ENCODE assay signal across 9 mouse cellular contexts in the genomic region with DNA sequence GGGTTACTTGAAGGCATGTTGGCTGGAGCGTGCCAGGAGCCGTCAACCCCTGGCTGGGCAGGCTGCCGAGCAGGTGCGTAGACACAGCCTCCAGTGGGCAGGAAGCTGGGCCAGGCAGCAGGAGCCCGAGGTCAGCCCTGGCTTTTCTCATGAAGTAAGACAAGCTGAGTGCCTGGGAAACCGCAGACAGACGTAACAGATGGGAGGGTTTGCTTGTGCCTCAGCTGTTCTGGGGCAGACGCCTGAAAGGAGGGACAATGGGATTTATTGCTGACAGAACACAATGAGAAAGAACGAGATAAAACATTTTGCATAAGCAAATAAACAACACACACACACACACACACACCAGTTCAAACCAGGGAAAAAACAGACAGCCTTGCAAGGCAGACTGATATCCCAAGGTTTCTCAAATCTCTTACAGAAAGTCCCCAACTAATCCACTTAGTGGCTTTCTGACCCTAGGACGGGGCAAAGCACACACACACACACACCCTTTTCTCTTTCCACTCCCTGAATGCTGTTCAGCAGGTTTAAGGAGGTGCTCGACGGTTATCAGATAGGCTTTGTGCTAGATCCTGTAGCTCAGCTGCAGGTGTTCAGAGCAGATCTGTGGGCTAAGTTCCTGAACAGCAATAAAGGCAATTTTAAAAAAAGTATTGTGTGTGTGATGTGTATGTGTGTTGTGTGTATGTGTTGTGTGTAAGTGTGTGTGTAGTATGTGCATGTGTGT. TPM values are rescaled to one million over a fixed set of nuclear protein-coding genes. Genes with fewer than 3 reads are reported as not detected.
A peak's percentile ranks its signal among the peaks of the same experiment; 100 is the strongest.
DNase-seq lines count a peak whose midpoint lies in the region; ATAC-seq lines count a peak whose summit lies in the region.
"Had no signal": no experiment of that assay in that cellular context is flagged by ENCODE, and none has a peak within 500 bp of the region (broad histone marks: within the 10 kb centered on the region; RNA-seq: fewer than 3 reads in every experiment).

No protein-coding gene starts in this region.

- peak; percentile 57 for DNase-seq in embryo, embryonic 10 days (ENCODE audit: low spot score)
- no peak for DNase-seq in embryo, embryonic 9.5 days (ENCODE audit: extremely low spot score)
- peak; percentile 49 for DNase-seq in embryonic facial prominence, embryonic 10.5 days (ENCODE audit: low spot score)
- DNase-seq in thymus, postnatal 25 days: peak; percentile 80
- no peak for DNase-seq in right cerebral cortex, adult 2 months (ENCODE audit: low spot score in 2 of 2)
- DNase-seq in adrenal gland, adult 8-10 months: no peak

- H3K36me3 ChIP-seq in embryonic facial prominence, embryonic 10.5 days (replicated peaks): no peaks in the 10 kb centered on the region
- H3K36me3 ChIP-seq in intestine, embryonic 16.5 days (ENCODE audit: control insufficient read depth, insufficient read depth, low read length): no peaks in the 10 kb centered on the region
- H3K36me3 ChIP-seq in midbrain, embryonic 13.5 days: no peaks in the 10 kb centered on the region

- H3K4me1 ChIP-seq in embryonic facial prominence, embryonic 10.5 days: peaks cover 23% of the 10 kb centered on the region
- H3K4me1 ChIP-seq in intestine, embryonic 16.5 days (ENCODE audit: control insufficient read depth, insufficient read depth, low read length): peaks cover 35% of the 10 kb centered on the region
- peaks cover 8% of the 10 kb centered on the region; the same call in 1 of the 2 replicates for H3K4me1 ChIP-seq in midbrain, embryonic 13.5 days (replicated peaks)

- H3K9ac ChIP-seq in intestine, embryonic 16.5 days (ENCODE audit: low read depth, low read length): peak overlapping the region; percentile 64
- H3K9ac ChIP-seq in midbrain, embryonic 13.5 days (replicated peaks): no peak overlapping the region

- WGBS in embryonic facial prominence, embryonic 10.5 days: 42% methylated on average over 12 of the region's 12 CpGs
- 9% methylated on average over 12 of the region's 12 CpGs for WGBS in intestine, embryonic 16.5 days
- WGBS in midbrain, embryonic 13.5 days: 20% methylated on average over 12 of the region's 12 CpGs

- ATAC-seq in intestine, embryonic 16.5 days: peak; percentile 83
- ATAC-seq in midbrain, embryonic 13.5 days: no peak

- no peaks in the 10 kb centered on the region for H3K9me3 ChIP-seq in embryonic facial prominence, embryonic 10.5 days
- no peaks in the 10 kb centered on the region for H3K9me3 ChIP-seq in intestine, embryonic 16.5 days (ENCODE audit: control insufficient read depth, low read length)
- no peaks in the 10 kb centered on the region for H3K9me3 ChIP-seq in midbrain, embryonic 13.5 days

- peak overlapping the region; percentile 61 for H3K27ac ChIP-seq in embryonic facial prominence, embryonic 10.5 days (replicated peaks)
- peak overlapping the region; percentile 99 for H3K27ac ChIP-seq in intestine, embryonic 16.5 days (ENCODE audit: low read length)
- peak overlapping the region; percentile 45; the same call in 1 of the 2 replicates for H3K27ac ChIP-seq in midbrain, embryonic 13.5 days

- H3K4me2 ChIP-seq in intestine, embryonic 16.5 days (ENCODE audit: low read depth, low read length): peak overlapping the region; percentile 59
- no peak overlapping the region for H3K4me2 ChIP-seq in midbrain, embryonic 13.5 days (replicated peaks)

- no peak overlapping the region for H3K4me3 ChIP-seq in embryonic facial prominence, embryonic 10.5 days
- H3K4me3 ChIP-seq in intestine, embryonic 16.5 days (ENCODE audit: low read length): peak overlapping the region; percentile 32
- no peak overlapping the region for H3K4me3 ChIP-seq in midbrain, embryonic 13.5 days (replicated peaks)
- H3K4me3 ChIP-seq: erythroblast, embryonic 14.5 days had no signal

- no peaks in the 10 kb centered on the region for H3K27me3 ChIP-seq in embryonic facial prominence, embryonic 10.5 days (replicated peaks; ENCODE audit: low read depth, poor library complexity, severe bottlenecking)
- H3K27me3 ChIP-seq in intestine, embryonic 16.5 days (replicated peaks; ENCODE audit: control insufficient read depth, insufficient read depth, low read length): no peaks in the 10 kb centered on the region
- H3K27me3 ChIP-seq in midbrain, embryonic 13.5 days: peaks cover 2% of the 10 kb centered on the region; the same call in 1 of the 2 replicates

RNA-seq across cellular contexts. Expression of a gene that starts 6.2 kb away (rescaled TPM):
- polyA plus RNA-seq in embryonic facial prominence, embryonic 10.5 days (2016; fragmentation: Nextera tagmentation; extraction: Ambion mirVana): 7.9 and 8.5 TPM in 2 replicates
- 13.5 and 17.8 TPM in 2 replicates for polyA plus RNA-seq in intestine, embryonic 16.5 days (2015; fragmentation: Nextera tagmentation; extraction: Ambion mirVana)
- 6.3 and 6.4 TPM in 2 replicates for polyA plus RNA-seq in midbrain, embryonic 13.5 days (2015; fragmentation: Nextera tagmentation; extraction: Ambion mirVana)
- 10 to 100 TPM; 21.9 to 25.7 (median 24.0) TPM for total RNA-seq in adrenal gland, adult 8-10 months (2022)

RNA-seq across cellular contexts. Expression of a gene that starts 42.4 kb away (rescaled TPM):
- polyA plus RNA-seq in embryonic facial prominence, embryonic 10.5 days (2016; fragmentation: Nextera tagmentation; extraction: Ambion mirVana): 2.6 and 3.4 TPM in 2 replicates
- 7.1 and 7.3 TPM in 2 replicates for polyA plus RNA-seq in intestine, embryonic 16.5 days (2015; fragmentation: Nextera tagmentation; extraction: Ambion mirVana)
- 2.5 and 2.8 TPM in 2 replicates for polyA plus RNA-seq in midbrain, embryonic 13.5 days (2015; fragmentation: Nextera tagmentation; extraction: Ambion mirVana)
- total RNA-seq in adrenal gland, adult 8-10 months (2022): 10 to 100 TPM; 20.4 to 26.2 (median 24.3) TPM
- polyA plus RNA-seq: erythroblast, embryonic 14.5 days had no signal

RNA-seq across cellular contexts. Expression of a gene that starts 51.5 kb away (rescaled TPM):
- polyA plus RNA-seq in embryonic facial prominence, embryonic 10.5 days (2016; fragmentation: Nextera tagmentation; extraction: Ambion mirVana): 20.2 and 20.8 TPM in 2 replicates
- polyA plus RNA-seq in intestine, embryonic 16.5 days (2015; fragmentation: Nextera tagmentation; extraction: Ambion mirVana): 38.7 and 44.1 TPM in 2 replicates
- 23.5 and 26.0 TPM in 2 replicates for polyA plus RNA-seq in midbrain, embryonic 13.5 days (2015; fragmentation: Nextera tagmentation; extraction: Ambion mirVana)
- total RNA-seq in adrenal gland, adult 8-10 months (2022): 10 to 100 TPM; 36.8 to 39.6 (median 37.9) TPM

Comparison
In these comparisons a context has a peak if more than half of its experiments do, and no peak if none do; other contexts are left out.
1. DNase-seq: peak in embryo, embryonic 10 days (single experiment), embryonic facial prominence, embryonic 10.5 days (single experiment) and thymus, postnatal 25 days (single experiment); none in embryo, embryonic 9.5 days (single experiment), right cerebral cortex, adult 2 months (0 of 2) and adrenal gland, adult 8-10 months (single experiment).
2. H3K27ac ChIP-seq: peak in every context shown above with its lines; median percentile 99 in intestine, embryonic 16.5 days; 61 in embryonic facial prominence, embryonic 10.5 days; 45 in midbrain, embryonic 13.5 days.